Mouse (Mus musculus) limb, embryonic 12.5 days (tissue): ENCODE measurements around the gene Dclre1c. TPM values are rescaled to one million over a fixed set of nuclear protein-coding genes. Genes with fewer than 3 reads are reported as not detected.
"Not testable (repeated sequence)": the region's sequence is repeated elsewhere in the genome, so short reads cannot be mapped to it uniquely, and the experiment has no call there.

Experiments
- ATAC-seq: fragments of 200-750 bp; cut with Nextera tagmentation; 2 replicates; pipeline ENCODE4 v1.8.0; 2017; ENCODE audit warnings: low read depth, moderate TSS enrichment; ENCODE audit not compliant: insufficient number of reproducible peaks, insufficient read depth, low FRiP score, low TSS enrichment
- H3K27ac ChIP-seq: fragments of 300-500 bp; sonication (generic); 2 replicates; pipeline ENCODE4 v1.5.1; 2016; ENCODE audit warnings: mild to moderate bottlenecking, moderate library complexity
- H3K27me3 ChIP-seq: fragments of 300-500 bp; sonication (generic); 2 replicates; pipeline ENCODE4 v1.6.1; 2016; ENCODE audit warnings: mild to moderate bottlenecking, moderate library complexity
- H3K36me3 ChIP-seq: fragments of 300-500 bp; sonication (generic); 2 replicates; pipeline ENCODE4 v1.6.1; 2016; ENCODE audit warnings: mild to moderate bottlenecking, moderate library complexity
- H3K4me1 ChIP-seq: fragments of 300-500 bp; sonication (generic); replicated peaks from 2 replicates; pipeline ENCODE4 v1.6.1; 2016
- H3K4me2 ChIP-seq: fragments of 300-500 bp; sonication (generic); 2 replicates; pipeline ENCODE4 v1.6.1; 2016; ENCODE audit warnings: mild to moderate bottlenecking, moderate library complexity
- H3K4me3 ChIP-seq: fragments of 300-500 bp; sonication (generic); replicated peaks from 2 replicates; pipeline ENCODE4 v1.5.1; 2016; ENCODE audit warnings: mild to moderate bottlenecking
- H3K9ac ChIP-seq: fragments of 300-500 bp; sonication (generic); replicated peaks from 2 replicates; pipeline ENCODE4 v1.6.1; 2016; ENCODE audit warnings: mild to moderate bottlenecking, moderate library complexity
- H3K9me3 ChIP-seq: fragments of 300-500 bp; sonication (generic); 2 replicates; pipeline ENCODE4 v1.6.1; 2016; ENCODE audit warnings: mild to moderate bottlenecking, moderate library complexity
- WGBS: fragments of 180-500 bp; shearing (Covaris S2); methylation state at CpG from one replicate; pipeline ENCODE4 v1.1.7; 2016; 5-methylcytosine and 5-hydroxymethylcytosine counted together
- polyA plus RNA-seq: library from polyadenylated mRNA; unstranded; fragments of >200 nt; fragmentation: Nextera tagmentation; extraction: Ambion mirVana; gene quantifications from 2 replicates; pipeline ENCODE4 v1.2.1, GENCODE M21; 2016

Gene Dclre1c
- polyA plus RNA-seq = 6.5 and 7.1 TPM in 2 replicates

DNA sequence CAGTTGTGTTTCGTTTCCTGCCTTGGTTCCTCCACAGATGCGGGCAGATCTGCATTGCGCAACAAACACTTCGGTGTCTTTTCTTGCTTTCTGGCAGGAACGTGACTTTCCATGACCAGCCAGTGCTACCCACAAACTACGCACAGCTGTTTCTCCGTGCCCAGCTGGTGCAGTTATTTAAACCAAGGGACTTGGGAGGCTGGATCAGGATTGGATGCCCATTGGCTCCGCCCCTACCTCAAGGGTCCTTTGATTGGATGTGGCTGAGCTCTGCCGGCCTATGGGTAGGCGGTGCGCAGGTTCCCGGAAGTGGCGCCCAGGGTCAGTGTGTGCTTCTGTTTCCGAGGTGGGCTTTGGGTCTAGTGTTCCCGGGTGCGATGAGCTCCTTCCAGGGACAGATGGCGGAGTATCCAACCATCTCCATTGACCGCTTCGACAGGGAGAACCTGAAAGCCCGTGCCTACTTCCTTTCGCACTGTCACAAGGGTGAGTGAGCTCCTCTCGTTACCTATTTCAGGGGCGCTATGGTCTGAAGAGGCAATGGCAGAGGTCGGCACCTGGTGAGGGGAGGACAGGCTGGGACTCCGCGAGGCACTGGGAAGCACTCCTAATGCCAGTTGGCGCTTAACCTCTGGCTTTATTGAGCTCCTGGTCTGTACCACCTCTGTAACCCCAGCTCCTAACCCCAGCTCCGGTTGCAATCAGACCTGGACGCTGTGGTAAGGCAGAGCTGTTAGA is at the start of gene Dclre1c:
Dclre1c (plus strand) TSS at position 291 of the 738 bp plus-strand sequence.
- WGBS = 1% methylated on average over 29 of the region's 29 CpGs

GRCm38 (mm10) chr2:3387105-3387860 is 36.6 kb upstream of the Dclre1c start:
- Histone ChIP-seq H3K27me3 (no peaks in the 10 kb centered on the region), H3K4me2 (no peak overlapping the region), H3K4me1 (no peaks in the 10 kb centered on the region), H3K9me3 (no peaks in the 10 kb centered on the region), H3K9ac (no peak overlapping the region), H3K36me3 (no peaks in the 10 kb centered on the region), H3K27ac (no peak overlapping the region), H3K4me3 (no peak overlapping the region)
- WGBS = 82% methylated on average over 6 of the region's 6 CpGs
- ATAC-seq = no peak

More for the DNA sequence above, at the start of gene Dclre1c:
- Histone ChIP-seq H3K9ac (peak within 1 kb of the TSS; percentile 60), H3K27me3 (0 out of 2 replicates have a peak, but pooled peaks cover 3% of the 10 kb centered on the region), H3K36me3 (no peaks in the 10 kb centered on the region), H3K9me3 (no peaks in the 10 kb centered on the region), H3K4me1 (peaks cover 10% of the 10 kb centered on the region; the same call in 1 of the 2 replicates), H3K27ac (no peak within 1 kb of the TSS), H3K4me3 (peak within 1 kb of the TSS; percentile 62), H3K4me2 (peak within 1 kb of the TSS; percentile 92)
- ATAC-seq = peak; percentile 97

DNA sequence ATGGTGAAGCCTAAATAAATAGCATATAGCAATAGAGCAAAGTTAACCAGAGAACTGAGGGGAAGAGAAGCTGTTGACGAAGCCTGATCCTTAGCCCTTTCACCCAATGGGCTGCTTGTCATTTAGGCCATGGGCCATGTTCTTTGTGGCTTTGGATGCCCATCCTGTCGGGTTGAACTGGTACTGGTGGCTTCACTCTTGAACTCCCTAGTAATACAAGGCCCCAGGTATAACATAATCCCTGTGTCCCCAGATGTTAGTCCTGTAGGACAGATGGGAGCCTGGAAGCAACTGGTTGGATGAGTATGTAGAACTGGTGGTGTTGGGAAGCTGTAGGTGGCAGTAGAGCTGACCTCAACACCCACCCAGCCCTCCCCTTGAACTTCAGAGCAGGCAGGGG is 32.0 kb upstream of the Dclre1c start:
- Histone ChIP-seq H3K27ac (no peak overlapping the region), H3K4me3 (no peak overlapping the region), H3K4me2 (no peak overlapping the region), H3K9ac (no peak overlapping the region), H3K4me1 (no peaks in the 10 kb centered on the region), H3K36me3 (no peaks in the 10 kb centered on the region), H3K27me3 (no peaks in the 10 kb centered on the region), H3K9me3 (no peaks in the 10 kb centered on the region)
- 79% methylated on average over 2 of the region's 2 CpGs for WGBS
- ATAC-seq = no peak

DNA sequence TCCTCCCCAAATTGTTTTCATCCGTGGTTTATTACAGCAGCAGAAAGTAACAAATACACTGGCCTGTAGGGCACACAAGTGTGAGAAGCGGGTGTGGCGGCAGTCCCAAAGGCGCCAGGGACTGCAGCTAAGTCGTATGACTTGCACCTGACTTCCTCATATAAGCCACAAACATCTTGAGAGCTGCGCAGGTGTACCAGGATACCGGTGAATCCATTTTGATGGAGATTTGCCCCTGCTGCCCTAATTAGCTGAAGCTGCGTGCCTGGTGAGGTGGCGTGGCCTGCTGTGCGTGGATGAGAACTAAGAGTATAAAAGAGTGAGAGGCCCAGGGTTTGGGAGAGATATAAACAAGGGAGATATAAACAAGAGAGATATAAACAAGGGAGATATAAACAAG is 26.8 kb upstream of the Dclre1c start, which contains the start of gene Olah:
Olah (minus strand) TSS at position 101 of the 400 bp plus-strand sequence.
- not testable (repeated sequence) for H3K4me2 ChIP-seq, ATAC-seq, H3K4me1 ChIP-seq, H3K27ac ChIP-seq, H3K9me3 ChIP-seq, H3K36me3 ChIP-seq, H3K9ac ChIP-seq, H3K27me3 ChIP-seq, H3K4me3 ChIP-seq
- WGBS = 59% methylated on average over 10 of the region's 10 CpGs

- WGBS = 86% methylated on average over 4 of the region's 4 CpGs
- Histone ChIP-seq H3K27me3 (no peaks in the 10 kb centered on the region; the same call in 1 of the 2 replicates), H3K4me3 (no peak overlapping the region)
These were observed 17.9 kb upstream of the Dclre1c start for GRCm38 (mm10) chr2:3405981-3406380.

DNA sequence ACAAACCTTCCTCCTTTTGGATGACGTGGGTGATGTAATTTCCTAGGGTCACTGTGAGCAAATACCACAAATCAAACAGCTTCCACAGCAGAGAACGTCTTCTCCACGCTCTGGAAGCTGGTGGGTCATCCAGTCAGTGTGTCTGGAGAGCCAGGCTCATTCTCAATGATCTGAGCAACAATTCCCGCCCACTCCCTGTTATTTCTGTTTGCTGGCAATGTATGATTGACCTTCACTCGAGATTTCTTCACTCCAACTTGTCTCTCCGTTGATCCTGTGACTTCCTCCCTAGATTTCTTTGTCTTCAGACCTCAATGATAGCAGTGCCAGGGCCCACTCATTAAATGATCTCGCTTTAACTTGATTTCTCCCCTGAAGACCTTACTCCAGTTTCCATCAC is 16.2 kb upstream of the Dclre1c start:
- Histone ChIP-seq H3K27me3 (no peaks in the 10 kb centered on the region), H3K9me3 (no peaks in the 10 kb centered on the region), H3K9ac (no peak overlapping the region), H3K36me3 (no peaks in the 10 kb centered on the region), H3K4me3 (no peak overlapping the region), H3K4me1 (no peaks in the 10 kb centered on the region), H3K27ac (no peak overlapping the region), H3K4me2 (no peak overlapping the region)
- WGBS = 80% methylated on average over 7 of the region's 7 CpGs
- ATAC-seq = no peak

More at GRCm38 (mm10) chr2:3405981-3406380, 17.9 kb upstream of the Dclre1c start:
- Histone ChIP-seq H3K9me3 (no peaks in the 10 kb centered on the region), H3K4me2 (no peak overlapping the region), H3K9ac (no peak overlapping the region), H3K4me1 (no peaks in the 10 kb centered on the region), H3K36me3 (no peaks in the 10 kb centered on the region), H3K27ac (no peak overlapping the region)
- no peak for ATAC-seq

DNA sequence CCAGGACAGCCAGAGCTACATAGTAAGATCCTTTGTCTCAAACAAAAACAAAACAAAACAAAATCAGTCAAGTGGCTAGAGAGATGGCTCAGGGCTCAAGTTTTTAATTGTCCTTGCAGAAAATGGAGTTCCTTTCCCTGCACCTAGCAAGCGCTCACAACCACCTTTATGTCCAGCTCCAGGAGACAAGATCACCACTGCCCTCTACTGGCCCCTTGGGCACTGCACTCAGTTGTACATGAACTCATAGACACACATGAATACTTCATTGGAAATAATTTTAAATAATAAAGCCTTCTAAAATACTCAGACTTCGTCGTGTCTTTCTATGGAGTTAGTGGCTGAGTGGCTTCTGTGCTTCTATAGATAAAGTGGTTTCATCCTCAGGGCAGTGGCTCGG is 9.7 kb upstream of the Dclre1c start:
- Histone ChIP-seq H3K4me3 (no peak overlapping the region), H3K36me3 (no peaks in the 10 kb centered on the region), H3K9ac (no peak overlapping the region), H3K9me3 (no peaks in the 10 kb centered on the region), H3K27me3 (peaks cover 23% of the 10 kb centered on the region), H3K4me1 (no peaks in the 10 kb centered on the region), H3K4me2 (no peak overlapping the region), H3K27ac (no peak overlapping the region)
- no peak for ATAC-seq
- WGBS = 27% methylated on average over 4 of the region's 4 CpGs

DNA sequence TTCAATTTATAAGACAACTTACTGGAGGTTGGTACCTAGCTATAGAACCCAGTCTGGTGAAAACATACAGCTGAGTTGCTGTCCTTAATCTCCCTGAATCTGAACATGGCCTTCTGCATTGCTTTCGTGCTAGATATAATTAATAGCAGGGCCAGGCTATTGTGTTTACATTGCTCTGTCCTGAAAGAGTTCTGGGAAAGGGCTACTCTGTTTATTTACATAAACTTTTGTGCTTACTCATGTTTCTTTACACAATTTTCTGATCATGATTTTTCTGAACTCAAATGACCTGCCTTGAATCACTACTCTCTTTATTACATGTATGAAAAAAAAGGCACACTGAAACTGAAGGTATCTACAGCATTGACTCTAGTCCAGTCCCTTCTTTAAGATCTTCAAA is 8.3 kb upstream of the Dclre1c start:
- Histone ChIP-seq H3K9ac (no peak overlapping the region), H3K4me2 (no peak overlapping the region), H3K4me3 (no peak overlapping the region), H3K27me3 (peaks cover 25% of the 10 kb centered on the region), H3K4me1 (no peaks in the 10 kb centered on the region), H3K9me3 (no peaks in the 10 kb centered on the region), H3K27ac (no peak overlapping the region), H3K36me3 (no peaks in the 10 kb centered on the region)
- WGBS = 73% methylated on average over 1 of the region's 1 CpGs
- no peak for ATAC-seq

- Histone ChIP-seq H3K27ac (no peak overlapping the region), H3K27me3 (peaks cover 26% of the 10 kb centered on the region)
- WGBS = 2% methylated on average over 38 of the region's 38 CpGs
These were observed 5.0 kb upstream of the Dclre1c start for GRCm38 (mm10) chr2:3418883-3419431.

DNA sequence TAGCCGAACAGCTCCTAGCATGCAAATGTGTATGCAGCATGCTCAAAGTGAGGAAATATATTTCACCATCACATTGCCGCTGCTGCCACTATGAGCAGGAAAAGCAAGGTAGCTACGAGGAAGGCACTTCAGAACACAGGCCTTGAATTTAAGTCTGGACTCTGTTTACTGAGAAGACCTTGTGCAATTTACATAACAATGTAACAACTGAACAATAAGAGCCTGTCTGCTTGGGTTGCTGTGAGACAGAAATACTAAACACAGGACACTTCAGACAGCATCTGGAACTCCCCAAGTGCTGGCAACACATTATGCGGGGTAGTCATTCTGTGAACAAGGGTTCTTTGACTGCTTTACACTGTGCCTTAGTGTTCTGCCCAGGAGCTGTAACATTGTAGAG is 3.8 kb upstream of the Dclre1c start:
- Histone ChIP-seq H3K4me2 (no peak overlapping the region), H3K9ac (no peak overlapping the region), H3K36me3 (no peaks in the 10 kb centered on the region), H3K27ac (no peak overlapping the region), H3K4me1 (peaks cover 10% of the 10 kb centered on the region; the same call in 1 of the 2 replicates), H3K4me3 (no peak overlapping the region), H3K27me3 (peaks cover 26% of the 10 kb centered on the region), H3K9me3 (no peaks in the 10 kb centered on the region)
- no peak for ATAC-seq
- WGBS = 73% methylated on average over 4 of the region's 4 CpGs

More at GRCm38 (mm10) chr2:3418883-3419431, 5.0 kb upstream of the Dclre1c start:
- ATAC-seq = peak; percentile 94
- Histone ChIP-seq H3K36me3 (no peaks in the 10 kb centered on the region), H3K9ac (peak overlapping the region; percentile 23; the same call in 1 of the 2 replicates), H3K4me3 (peak overlapping the region; percentile 47), H3K4me1 (0 out of 2 replicates have a peak, but pooled peaks cover 3% of the 10 kb centered on the region), H3K4me2 (peak overlapping the region; percentile 70), H3K9me3 (no peaks in the 10 kb centered on the region)

DNA sequence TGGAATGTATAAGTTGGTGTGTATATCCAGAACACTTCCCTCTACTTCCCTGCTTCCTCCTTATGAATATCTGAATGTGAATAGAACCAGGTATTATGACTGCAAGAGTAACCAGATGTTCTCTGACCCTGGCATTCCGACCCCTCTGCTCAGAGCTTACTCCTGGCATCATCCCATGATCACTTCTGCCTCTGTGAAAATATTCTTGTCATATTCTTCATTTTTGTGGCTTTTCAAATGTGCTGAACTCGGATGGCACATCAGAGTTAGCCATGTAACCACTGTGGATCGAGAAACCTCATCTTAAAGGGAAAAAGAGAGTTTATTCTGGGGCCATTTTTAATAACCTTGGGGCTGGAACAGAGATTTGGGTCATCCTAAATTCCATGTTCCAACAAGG is 1.4 kb upstream of the Dclre1c start, which contains the start of gene Meig1:
Meig1 (minus strand) TSS at position 101 of the 400 bp plus-strand sequence.
- 74% methylated on average over 3 of the region's 3 CpGs for WGBS
- ATAC-seq = no peak
- Histone ChIP-seq H3K9me3 (no peaks in the 10 kb centered on the region), H3K27me3 (peaks cover 13% of the 10 kb centered on the region), H3K4me1 (peaks cover 10% of the 10 kb centered on the region; the same call in 1 of the 2 replicates), H3K9ac (no peak within 1 kb of the TSS), H3K4me2 (peak within 1 kb of the TSS; percentile 92; the same call in 1 of the 2 replicates), H3K27ac (no peak within 1 kb of the TSS), H3K4me3 (no peak within 1 kb of the TSS), H3K36me3 (no peaks in the 10 kb centered on the region)
